Mouse (Mus musculus) midbrain, postnatal 0 days (tissue): ENCODE data around the gene Fmo4. TPM values are rescaled to one million over a fixed set of nuclear protein-coding genes. Genes with fewer than 3 reads are reported as not detected.

Experiments used
- ATAC-seq: fragments of 200-750 bp; cut with Nextera tagmentation; 2 replicates; pipeline ENCODE4 v1.8.0; 2017; ENCODE audit warnings: moderate number of reproducible peaks, mild to moderate bottlenecking, moderate TSS enrichment, moderate library complexity; ENCODE audit not compliant: low FRiP score
- DNase-seq: peaks from one replicate; pipeline ENCODE4 v3.0.0-alpha.2; 2015; ENCODE audit warnings: low spot score
- H3K27ac ChIP-seq: fragments of 300-500 bp; sonication (generic); 2 replicates; pipeline ENCODE4 v1.5.1; 2014; ENCODE audit warnings: low read depth, mild to moderate bottlenecking, low read length, mixed read lengths
- H3K27me3 ChIP-seq: fragments of 300-500 bp; sonication (generic); 2 replicates; pipeline ENCODE4 v1.6.1; 2014; ENCODE audit warnings: low read length, control low read depth, mixed read lengths; ENCODE audit not compliant: insufficient read depth
- H3K36me3 ChIP-seq: fragments of 300-500 bp; sonication (generic); 2 replicates; pipeline ENCODE4 v1.6.1; 2014; ENCODE audit warnings: low read length, control low read depth, mixed read lengths; ENCODE audit not compliant: insufficient read depth
- H3K4me1 ChIP-seq: fragments of 300-500 bp; sonication (generic); 2 replicates; pipeline ENCODE4 v1.6.1; 2014; ENCODE audit warnings: mild to moderate bottlenecking, control low read depth, antibody characterized with exemption, low read length, mixed read lengths; ENCODE audit not compliant: insufficient read depth
- H3K4me2 ChIP-seq: fragments of 300-500 bp; sonication (generic); 2 replicates; pipeline ENCODE4 v1.6.1; 2014; ENCODE audit warnings: low read depth, mild to moderate bottlenecking, low read length, mixed read lengths; ENCODE audit not compliant: poor library complexity, severe bottlenecking
- H3K4me3 ChIP-seq: fragments of 300-500 bp; sonication (generic); 2 replicates; pipeline ENCODE4 v1.5.1; 2014; ENCODE audit warnings: low read depth, mild to moderate bottlenecking, low read length, moderate library complexity
- H3K9ac ChIP-seq: fragments of 300-500 bp; sonication (generic); replicated peaks from 2 replicates; pipeline ENCODE4 v1.6.1; 2014; ENCODE audit warnings: mild to moderate bottlenecking, low read length, moderate library complexity, mixed read lengths; ENCODE audit not compliant: poor library complexity, severe bottlenecking
- H3K9me3 ChIP-seq: fragments of 300-500 bp; sonication (generic); 2 replicates; pipeline ENCODE4 v1.6.1; 2016; ENCODE audit warnings: low read length, control low read depth
- CTCF ChIP-seq: IDR thresholded peaks from 2 replicates; pipeline ENCODE4 v1.5.1; 2016; ENCODE audit warnings: antibody characterized with exemption, mild to moderate bottlenecking
- WGBS: fragments of 180-500 bp; shearing (Covaris S2); extraction: QIAGEN DNeasy Blood & Tissue Kit; methylation state at CpG from one replicate; pipeline ENCODE4 v1.1.7; 2014; 5-methylcytosine and 5-hydroxymethylcytosine counted together
- polyA plus RNA-seq: library from polyadenylated mRNA; unstranded; fragments of >200 nt; fragmentation: Nextera tagmentation; extraction: Ambion mirVana; gene quantifications from 2 replicates; pipeline ENCODE4 v1.2.1, GENCODE M21; 2015
- total RNA-seq: library from RNA; depleted of rRNA; stranded (reverse); fragments of >200 nt; gene quantifications from 2 replicates; pipeline ENCODE4 v1.2.3, GENCODE M21; 2014; rRNA removed

Fmo4 gene
- total and polyA plus RNA-seq, 2 experiments from 2014 or later: 0.77 to 0.78 TPM

GRCm38 (mm10) chr1:162752009-162752408, 61.8 kb downstream of the Fmo4 start:
- Histone ChIP-seq H3K9ac (no peak overlapping the region), H3K9me3 (no peaks in the 10 kb centered on the region), H3K4me3 (no peak overlapping the region), H3K27me3 (no peaks in the 10 kb centered on the region), H3K4me1 (no peaks in the 10 kb centered on the region), H3K27ac (no peak overlapping the region), H3K36me3 (no peaks in the 10 kb centered on the region), H3K4me2 (no peak overlapping the region)
- WGBS: 93% methylated on average over 6 of the region's 6 CpGs
- no peak for ATAC-seq
- DNase-seq: no peak
- TF ChIP-seq CTCF: no peak

DNA sequence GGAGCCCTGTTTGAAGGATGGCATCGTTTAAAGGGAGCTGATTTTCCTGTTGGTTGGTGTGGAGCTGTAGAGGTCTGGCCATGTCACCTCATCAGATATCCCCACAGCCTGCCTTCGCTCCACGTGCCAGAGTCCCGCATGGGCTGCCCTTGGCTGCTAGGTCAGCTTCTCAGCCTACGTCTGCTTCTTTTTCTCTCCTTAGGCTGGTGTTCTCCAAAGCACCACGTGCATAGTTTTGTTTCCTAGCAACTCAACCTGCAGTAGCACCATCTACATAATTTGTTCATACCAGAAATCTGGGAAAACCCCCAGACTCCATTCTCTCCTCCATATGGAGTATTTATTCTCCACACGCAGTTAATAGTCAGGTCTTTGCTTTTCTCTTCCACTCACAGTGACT, 64.2 kb downstream of the Fmo4 start:
- Histone ChIP-seq H3K4me3 (no peak overlapping the region), H3K36me3 (no peaks in the 10 kb centered on the region), H3K27me3 (no peaks in the 10 kb centered on the region), H3K27ac (no peak overlapping the region), H3K4me2 (no peak overlapping the region), H3K9ac (no peak overlapping the region), H3K9me3 (no peaks in the 10 kb centered on the region), H3K4me1 (no peaks in the 10 kb centered on the region)
- no peak for TF ChIP-seq CTCF
- ATAC-seq (peak; percentile 70), DNase-seq (peak; percentile 20)
- WGBS: 70% methylated on average over 7 of the region's 7 CpGs

GRCm38 (mm10) chr1:162748761-162749160, 65.0 kb downstream of the Fmo4 start:
- DNase-seq (no peak), ATAC-seq (no peak)
- no peaks in the 10 kb centered on the region for H3K27me3 ChIP-seq
- no peaks in the 10 kb centered on the region for H3K9me3 ChIP-seq
- no peak for TF ChIP-seq CTCF
- H3K4me3 ChIP-seq: no peak overlapping the region
- no peak overlapping the region for H3K27ac ChIP-seq
- no peaks in the 10 kb centered on the region for H3K4me1 ChIP-seq
- no peak overlapping the region for H3K4me2 ChIP-seq
- no peaks in the 10 kb centered on the region for H3K36me3 ChIP-seq
- WGBS: 89% methylated on average over 5 of the region's 5 CpGs
- H3K9ac ChIP-seq: no peak overlapping the region

Other genes with a start within 250 kb of the Fmo4 start
- gene Vamp4, start 243.5 kb downstream of the Fmo4 start, total RNA-seq: 25.5 and 29.2 TPM in 2 replicates
- 69.0 and 74.7 TPM in 2 replicates for gene Vamp4, start 243.5 kb downstream of the Fmo4 start, polyA plus RNA-seq
- gene Myoc, start 174.8 kb downstream of the Fmo4 start, total RNA-seq: 0.24 and 0.27 TPM in 2 replicates
- 0.21 and 0.33 TPM in 2 replicates for gene Myoc, start 174.8 kb downstream of the Fmo4 start, polyA plus RNA-seq
- gene Myocos, start 155.8 kb downstream of the Fmo4 start, total RNA-seq: not detected in 2 replicates
- not detected in 2 replicates for gene Myocos, start 155.8 kb downstream of the Fmo4 start, polyA plus RNA-seq
- gene Prrc2c, start 73.4 kb downstream of the Fmo4 start, total RNA-seq: 71.5 and 91.8 TPM in 2 replicates
- 121 and 155 TPM in 2 replicates for gene Prrc2c, start 73.4 kb downstream of the Fmo4 start, polyA plus RNA-seq
- 69.1 and 77.2 TPM in 2 replicates for gene Fmo1, start 52.6 kb upstream of the Fmo4 start, total RNA-seq
- gene Fmo1, start 52.6 kb upstream of the Fmo4 start, polyA plus RNA-seq: 35.0 and 40.9 TPM in 2 replicates
- gene Fmo2, start 84.8 kb upstream of the Fmo4 start, total RNA-seq: 0.44 and 0.80 TPM in 2 replicates
- 0.06 and 0.14 TPM in 2 replicates for gene Fmo2, start 84.8 kb upstream of the Fmo4 start, polyA plus RNA-seq
- 0.11 TPM in 1 of 2 replicates, not detected in the other for gene Fmo6, start 123.5 kb upstream of the Fmo4 start, total RNA-seq
- gene Fmo6, start 123.5 kb upstream of the Fmo4 start, polyA plus RNA-seq: not detected in 2 replicates
- gene Fmo3, start 170.6 kb upstream of the Fmo4 start, total RNA-seq: not detected in 2 replicates
- gene Fmo3, start 170.6 kb upstream of the Fmo4 start, polyA plus RNA-seq: not detected in 2 replicates